ENCODE assay signal across 9 mouse cellular contexts in genomic region chr17:66325440-66326203, GRCm38 (mm10).
DNase-seq lines count a peak whose midpoint lies in the region; ATAC-seq and TF ChIP-seq lines count a peak whose summit lies in the region.
"Had no signal": no experiment of that assay in that cellular context is flagged by ENCODE, and none has a peak within 500 bp of the region (broad histone marks: within the 10 kb centered on the region; RNA-seq: fewer than 3 reads in every experiment).

No protein-coding gene starts in this region.

- no peaks in the 10 kb centered on the region for H3K36me3 ChIP-seq in heart, embryonic 12.5 days
- H3K36me3 ChIP-seq in hindbrain, embryonic 11.5 days (ENCODE audit: control insufficient read depth, insufficient read depth, low read length), result no peaks in the 10 kb centered on the region
- H3K36me3 ChIP-seq in lung, postnatal 0 days (ENCODE audit: insufficient read depth, low read length), result no peaks in the 10 kb centered on the region
- H3K36me3 ChIP-seq in intestine, postnatal 0 days (ENCODE audit: control insufficient read depth, insufficient read depth), result no peaks in the 10 kb centered on the region
- H3K36me3 ChIP-seq: lung, embryonic 15.5 days had no signal

- WGBS in heart, embryonic 12.5 days, result 51% methylated on average over 14 of the region's 14 CpGs
- WGBS in hindbrain, embryonic 11.5 days, result 53% methylated on average over 14 of the region's 14 CpGs
- WGBS in lung, postnatal 0 days, result 45% methylated on average over 14 of the region's 14 CpGs
- 41% methylated on average over 14 of the region's 14 CpGs for WGBS in intestine, postnatal 0 days

- DNase-seq in heart, adult 11 months, result peak; percentile 86
- DNase-seq in hindbrain, embryonic 11.5 days (ENCODE audit: low spot score), result peak; percentile 43
- DNase-seq in left cerebral cortex, postnatal 25 days (ENCODE audit: low spot score in 2 of 2), result peak; percentile 73 to 91
- peak; percentile 36 for DNase-seq in right cerebral cortex, postnatal 14 days
- no peak for DNase-seq in lung, postnatal 0 days (ENCODE audit: low spot score)

- intact Hi-C loops in left cerebral cortex, postnatal 25 days (cut with DNase I), result no loop called here

- H3K4me1 ChIP-seq in heart, embryonic 12.5 days (replicated peaks), result peaks cover 6% of the 10 kb centered on the region
- H3K4me1 ChIP-seq in hindbrain, embryonic 11.5 days (replicated peaks; ENCODE audit: control insufficient read depth, insufficient read depth, low read length), result no peaks in the 10 kb centered on the region; the same call in 1 of the 2 replicates
- no peaks in the 10 kb centered on the region for H3K4me1 ChIP-seq in lung, postnatal 0 days (ENCODE audit: insufficient read depth, low read depth, low read length)
- H3K4me1 ChIP-seq in intestine, postnatal 0 days (replicated peaks; ENCODE audit: control insufficient read depth, insufficient read depth, low read length), result no peaks in the 10 kb centered on the region; the same call in 1 of the 2 replicates
- H3K4me1 ChIP-seq: lung, embryonic 15.5 days had no signal

- H3K4me3 ChIP-seq in heart, embryonic 12.5 days, result no peak overlapping the region
- H3K4me3 ChIP-seq in hindbrain, embryonic 11.5 days (ENCODE audit: low read depth, low read length), result no peak overlapping the region
- H3K4me3 ChIP-seq in lung, postnatal 0 days (ENCODE audit: low read depth, low read length), result no peak overlapping the region
- no peak overlapping the region for H3K4me3 ChIP-seq in intestine, postnatal 0 days (ENCODE audit: low read depth, low read length)
- H3K4me3 ChIP-seq: lung, embryonic 15.5 days had no signal

- H3K27ac ChIP-seq in heart, embryonic 12.5 days (ENCODE audit: poor library complexity, severe bottlenecking), result no peak overlapping the region
- H3K27ac ChIP-seq in hindbrain, embryonic 11.5 days (ENCODE audit: low read depth, low read length), result no peak overlapping the region
- H3K27ac ChIP-seq in lung, postnatal 0 days (ENCODE audit: low read length), result no peak overlapping the region
- no peak overlapping the region for H3K27ac ChIP-seq in intestine, postnatal 0 days (ENCODE audit: low read depth, low read length)
- H3K27ac ChIP-seq: lung, embryonic 15.5 days had no signal

- no peaks in the 10 kb centered on the region for H3K27me3 ChIP-seq in heart, embryonic 12.5 days (replicated peaks)
- H3K27me3 ChIP-seq in hindbrain, embryonic 11.5 days (ENCODE audit: control insufficient read depth, insufficient read depth, low read length), result no peaks in the 10 kb centered on the region
- H3K27me3 ChIP-seq in lung, postnatal 0 days (replicated peaks; ENCODE audit: insufficient read depth, low read length), result no peaks in the 10 kb centered on the region
- H3K27me3 ChIP-seq in intestine, postnatal 0 days (replicated peaks; ENCODE audit: control insufficient read depth, insufficient read depth, low read length), result no peaks in the 10 kb centered on the region
- H3K27me3 ChIP-seq: lung, embryonic 15.5 days had no signal

- no peak overlapping the region for H3K4me2 ChIP-seq in heart, embryonic 12.5 days
- H3K4me2 ChIP-seq in hindbrain, embryonic 11.5 days (replicated peaks; ENCODE audit: low read depth, low read length), result no peak overlapping the region
- H3K4me2 ChIP-seq in lung, postnatal 0 days (replicated peaks; ENCODE audit: low read depth, low read length), result no peak overlapping the region
- no peak overlapping the region for H3K4me2 ChIP-seq in intestine, postnatal 0 days (replicated peaks; ENCODE audit: low read depth)
- H3K4me2 ChIP-seq: lung, embryonic 15.5 days had no signal

- H3K9me3 ChIP-seq in heart, embryonic 12.5 days (replicated peaks), result peaks cover 6% of the 10 kb centered on the region; the same call in 1 of the 2 replicates
- no peaks in the 10 kb centered on the region for H3K9me3 ChIP-seq in hindbrain, embryonic 11.5 days (ENCODE audit: control insufficient read depth, low read length)
- no peaks in the 10 kb centered on the region for H3K9me3 ChIP-seq in lung, postnatal 0 days (ENCODE audit: low read length)
- no peaks in the 10 kb centered on the region for H3K9me3 ChIP-seq in intestine, postnatal 0 days (ENCODE audit: control insufficient read depth)
- H3K9me3 ChIP-seq: lung, embryonic 15.5 days had no signal

- no peak for ATAC-seq in heart, embryonic 12.5 days (ENCODE audit: insufficient number of reproducible peaks, low FRiP score)
- ATAC-seq in hindbrain, embryonic 11.5 days (ENCODE audit: low FRiP score), result peak; percentile 88
- ATAC-seq in lung, postnatal 0 days, result no peak
- ATAC-seq in intestine, postnatal 0 days, result no peak
- ATAC-seq in erythroid progenitor cell, adult 5-6 weeks (replicated peaks; ENCODE audit: low FRiP score, poor library complexity, severe bottlenecking), result no peak

- TF ChIP-seq CTCF in lung, postnatal 0 days (IDR thresholded peaks at IDR 0.05), result no peak
- no peak for TF ChIP-seq CTCF in intestine, postnatal 0 days (IDR thresholded peaks at IDR 0.05; ENCODE audit: low read depth)

- H3K9ac ChIP-seq in heart, embryonic 12.5 days, result no peak overlapping the region
- no peak overlapping the region for H3K9ac ChIP-seq in hindbrain, embryonic 11.5 days (ENCODE audit: low read depth, low read length)
- no peak overlapping the region for H3K9ac ChIP-seq in lung, postnatal 0 days (replicated peaks; ENCODE audit: low read depth)
- H3K9ac ChIP-seq in intestine, postnatal 0 days (ENCODE audit: low read depth, low read length), result no peak overlapping the region
- H3K9ac ChIP-seq: lung, embryonic 15.5 days had no signal

- no peak for TF ChIP-seq EP300 in lung, postnatal 0 days (IDR thresholded peaks at IDR 0.05)
